Mouse (Mus musculus) liver, embryonic 14.5 days (tissue): ENCODE measurements around the gene Dhrs1. TPM values are rescaled to one million over a fixed set of nuclear protein-coding genes. Genes with fewer than 3 reads are reported as not detected.

ENCODE experiments used
- ATAC-seq: fragments of 200-750 bp; cut with Nextera tagmentation; 2 replicates; pipeline ENCODE4 v1.8.0; 2017; ENCODE audit warnings: moderate number of reproducible peaks, mild to moderate bottlenecking, moderate library complexity; ENCODE audit not compliant: insufficient read depth
- DNase-seq, 3 experiments: peaks; one replicate each; pipeline ENCODE4 v3.0.0-alpha.2; 2012 to 2013; ENCODE audit warnings: low read depth in 3 of 3, low spot score in 3 of 3
- H3K27ac ChIP-seq: fragments of 300-500 bp; sonication (generic); 2 replicates; pipeline ENCODE4 v1.5.1; 2014; ENCODE audit warnings: moderate library complexity, mild to moderate bottlenecking, control low read depth, inconsistent platforms
- H3K27me3 ChIP-seq: fragments of 300-500 bp; sonication (generic); 2 replicates; pipeline ENCODE4 v1.6.1; 2014; ENCODE audit warnings: mild to moderate bottlenecking, low read length, moderate library complexity; ENCODE audit not compliant: control insufficient read depth, insufficient read depth
- H3K36me3 ChIP-seq: fragments of 300-500 bp; sonication (generic); replicated peaks from 2 replicates; pipeline ENCODE4 v1.6.1; 2014; ENCODE audit warnings: low read depth; ENCODE audit not compliant: control insufficient read depth, insufficient read depth
- H3K4me1 ChIP-seq, 2 experiments: fragments of 200-500 bp in 1 of 2; fragments of 300-500 bp in 1 of 2; sonication (generic) in 1 of 2; replicated peaks; 2 replicates each; pipeline ENCODE4 v1.6.1; 2012 to 2014; ENCODE audit warnings: antibody characterized with exemption in 1 of 2, inconsistent platforms in 1 of 2, low read length in 1 of 2; ENCODE audit not compliant: control insufficient read depth in 2 of 2, insufficient read depth in 2 of 2
- H3K4me2 ChIP-seq: fragments of 300-500 bp; sonication (generic); 2 replicates; pipeline ENCODE4 v1.6.1; 2014; ENCODE audit warnings: low read depth, mild to moderate bottlenecking, control low read depth, moderate library complexity
- H3K4me3 ChIP-seq, 2 experiments: fragments of 200-500 bp in 1 of 2; fragments of 300-500 bp in 1 of 2; sonication (generic) in 1 of 2; 2 replicates each; pipeline ENCODE4 v1.5.1; 2012 to 2014; ENCODE audit warnings: low read depth in 2 of 2, low read length in 2 of 2, mild to moderate bottlenecking in 2 of 2, control low read depth in 1 of 2, inconsistent platforms in 1 of 2, moderate library complexity in 1 of 2; ENCODE audit not compliant: insufficient read depth in 1 of 2
- H3K9ac ChIP-seq: fragments of 300-500 bp; sonication (generic); replicated peaks from 2 replicates; pipeline ENCODE4 v1.6.1; 2014; ENCODE audit warnings: mild to moderate bottlenecking, control low read depth, moderate library complexity
- H3K9me3 ChIP-seq: fragments of 300-500 bp; sonication (generic); 2 replicates; pipeline ENCODE4 v1.6.1; 2016; ENCODE audit warnings: low read length, mixed read lengths; ENCODE audit not compliant: control insufficient read depth
- CTCF ChIP-seq: IDR thresholded peaks from 2 replicates; pipeline ENCODE4 v1.5.1; 2016; ENCODE audit warnings: antibody characterized with exemption, low read depth, control low read depth
- EP300 ChIP-seq: IDR thresholded peaks from 2 replicates; pipeline ENCODE4 v1.6.1; 2016; ENCODE audit warnings: antibody characterized with exemption, low read depth
- WGBS: fragments of 180-500 bp; shearing (Covaris S2); extraction: QIAGEN DNeasy Blood & Tissue Kit; methylation state at CpG from one replicate; pipeline ENCODE4 v1.1.7; 2014; ENCODE audit not compliant: insufficient replicate concordance; 5-methylcytosine and 5-hydroxymethylcytosine counted together
- polyA plus RNA-seq, 2 experiments: library from polyadenylated mRNA; depleted of rRNA in 1 of 2; stranded (reverse) in 1 of 2; unstranded in 1 of 2; fragments of >200 nt; fragmentation: Nextera tagmentation in 1 of 2; extraction: Ambion mirVana in 1 of 2; gene quantifications; 2 replicates each; pipeline versions ENCODE4 v1.2.1 to v1.2.3; 2012 to 2014

Dhrs1 gene
- polyA plus RNA-seq, 2 experiments: 31.0 to 34.4 TPM

GRCm38 (mm10) chr14:55785195-55785594, 39.7 kb upstream of the Dhrs1 start:
- no peaks in the 10 kb centered on the region for H3K36me3 ChIP-seq
- no peaks in the 10 kb centered on the region for H3K9me3 ChIP-seq
- WGBS: 47% methylated on average over 6 of the region's 6 CpGs
- H3K9ac ChIP-seq: no peak overlapping the region
- H3K4me3 ChIP-seq: no peak overlapping the region
- H3K4me2 ChIP-seq: no peak overlapping the region
- DNase-seq: no peak
- H3K27me3 ChIP-seq: peaks cover 20% of the 10 kb centered on the region
- TF ChIP-seq EP300 (no peak), CTCF (peak; percentile 49)
- no peak overlapping the region for H3K27ac ChIP-seq
- no peak for ATAC-seq
- H3K4me1 ChIP-seq: peaks cover 0 to 9% of the 10 kb centered on the region in 2 experiments; a peak in 3 of 4 replicates

- ATAC-seq (no peak), DNase-seq (no peak)
- peak within 1 kb of the TSS in 1 of 2 experiments; percentile 34; a peak in 2 of 4 replicates for H3K4me3 ChIP-seq
- no peak for TF ChIP-seq CTCF
- TF ChIP-seq EP300: no peak
- peaks cover 20% of the 10 kb centered on the region for H3K27me3 ChIP-seq
- H3K9me3 ChIP-seq: no peaks in the 10 kb centered on the region
- H3K36me3 ChIP-seq: no peaks in the 10 kb centered on the region
- H3K4me2 ChIP-seq: peak within 1 kb of the TSS; percentile 25; the same call in 1 of the 2 replicates
- peaks cover 0 to 8% of the 10 kb centered on the region in 2 experiments; a peak in 3 of 4 replicates for H3K4me1 ChIP-seq
- H3K27ac ChIP-seq: no peak within 1 kb of the TSS
- 16% methylated on average over 13 of the region's 13 CpGs for WGBS
- no peak within 1 kb of the TSS for H3K9ac ChIP-seq
Measured at GRCm38 (mm10) chr14:55783958-55784235, 38.4 kb upstream of the Dhrs1 start, which contains the start of gene Adcy4. Gene Adcy4, minus strand, starts transcription at chr14:55784095.

GRCm38 (mm10) chr14:55783171-55783957, 37.9 kb upstream of the Dhrs1 start:
- H3K9ac ChIP-seq: no peak overlapping the region
- ATAC-seq: no peak

GRCm38 (mm10) chr14:55782361-55782960, 37.0 kb upstream of the Dhrs1 start:
- 48% methylated on average over 9 of the region's 9 CpGs for WGBS
- Histone ChIP-seq H3K4me3 (no peak overlapping the region), H3K4me1 (peaks cover 1 to 5% of the 10 kb centered on the region in 2 experiments; a peak in 3 of 4 replicates), H3K4me2 (peak overlapping the region; percentile 24; the same call in 1 of the 2 replicates), H3K36me3 (no peaks in the 10 kb centered on the region), H3K9me3 (no peaks in the 10 kb centered on the region), H3K9ac (no peak overlapping the region), H3K27me3 (peaks cover 20% of the 10 kb centered on the region), H3K27ac (no peak overlapping the region)
- DNase-seq (no peak), ATAC-seq (no peak)
- TF ChIP-seq CTCF (no peak), EP300 (no peak)

More at GRCm38 (mm10) chr14:55783171-55783957, 37.9 kb upstream of the Dhrs1 start:
- no peak overlapping the region for H3K27ac ChIP-seq
- WGBS: 9% methylated on average over 31 of the region's 31 CpGs
- no peaks in the 10 kb centered on the region for H3K9me3 ChIP-seq
- H3K4me2 ChIP-seq: peak overlapping the region; percentile 25; the same call in 1 of the 2 replicates
- no peak for TF ChIP-seq CTCF
- no peak for TF ChIP-seq EP300
- peak overlapping the region in 1 of 2 experiments; percentile 34; a peak in 2 of 4 replicates for H3K4me3 ChIP-seq
- peaks cover 20% of the 10 kb centered on the region for H3K27me3 ChIP-seq
- no peak for DNase-seq
- H3K4me1 ChIP-seq: peaks cover 0 to 7% of the 10 kb centered on the region in 2 experiments; a peak in 3 of 4 replicates
- no peaks in the 10 kb centered on the region for H3K36me3 ChIP-seq

GRCm38 (mm10) chr14:55781310-55781709, 35.8 kb upstream of the Dhrs1 start:
- WGBS: 19% methylated on average over 14 of the region's 14 CpGs
- peaks cover 5 to 13% of the 10 kb centered on the region in 2 experiments; a peak in 3 of 4 replicates for H3K4me1 ChIP-seq
- peaks cover 20% of the 10 kb centered on the region for H3K27me3 ChIP-seq
- H3K4me2 ChIP-seq: no peak overlapping the region
- no peaks in the 10 kb centered on the region for H3K9me3 ChIP-seq
- DNase-seq (peak in 2 of 3 experiments; percentile 41 to 45), ATAC-seq (peak; percentile 47; the same call in 1 of the 2 replicates)
- no peak overlapping the region for H3K4me3 ChIP-seq
- H3K9ac ChIP-seq: no peak overlapping the region
- no peaks in the 10 kb centered on the region for H3K36me3 ChIP-seq
- TF ChIP-seq CTCF (peak; percentile 96), EP300 (no peak)
- H3K27ac ChIP-seq: no peak overlapping the region
